Mouse (Mus musculus) duodenum, adult 2 months (tissue): ENCODE data around the gene Atf7. TPM values are rescaled to one million over a fixed set of nuclear protein-coding genes. Genes with fewer than 3 reads are reported as not detected.

Experiments
- polyA plus RNA-seq: library from polyadenylated mRNA; depleted of rRNA; stranded (reverse); fragments of >200 nt; gene quantifications from 2 replicates; pipeline ENCODE4 v1.2.3, GENCODE M21; 2012; ENCODE audit warnings: low replicate concordance; rRNA removed

The Atf7 gene
- 37.2 and 38.5 TPM in 2 replicates for polyA plus RNA-seq

GRCm38 (mm10) chr15:102624970-102625686, at the start of gene Atf7, which contains the start of gene Gm28047:
Atf7 (minus strand) TSS chr15:102625464.
Gm28047 (minus strand) TSS chr15:102625067.

DNA sequence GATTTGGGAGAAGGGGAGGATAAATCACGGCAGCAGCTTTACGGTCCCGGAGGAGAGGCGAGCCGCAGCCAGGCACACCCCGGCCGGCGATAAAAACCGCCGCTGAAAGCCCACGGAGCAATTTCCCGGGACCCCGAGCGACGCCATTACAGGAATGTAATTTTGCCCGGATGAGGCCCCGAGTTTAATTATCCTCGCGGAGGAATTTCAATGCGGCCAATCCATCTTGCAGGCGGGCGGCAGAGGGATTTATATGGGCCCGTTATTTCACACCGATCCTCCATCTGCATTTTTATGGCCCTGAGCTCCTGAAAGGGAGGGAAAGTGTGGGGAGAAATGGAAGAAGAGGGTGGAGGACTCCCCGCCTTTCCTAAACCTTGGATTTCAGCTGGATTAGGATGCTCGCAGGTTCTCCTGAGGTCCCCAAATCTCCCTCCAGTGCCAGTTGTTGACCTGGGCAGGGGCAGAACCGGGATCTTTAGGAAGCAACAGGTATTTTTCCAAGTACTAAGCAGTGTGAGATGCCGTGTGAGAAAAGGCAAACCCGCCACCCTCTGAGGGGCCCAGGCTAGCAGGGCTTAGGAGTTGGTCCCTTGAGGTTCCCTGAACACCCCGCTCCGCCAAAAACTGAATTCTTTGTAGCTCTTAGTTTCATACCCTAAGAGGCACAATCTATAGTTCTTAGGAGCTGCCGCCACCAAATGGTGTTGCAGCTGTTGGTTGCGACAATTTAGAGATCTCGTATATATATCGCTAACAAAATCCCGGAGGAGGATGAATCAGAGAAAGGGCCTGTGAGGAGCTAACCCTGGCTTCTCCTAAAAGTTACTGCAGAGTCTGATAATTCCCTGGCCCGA, 47.2 kb upstream of the Atf7 start, which contains the start of gene Atp5g2:
Gene Atp5g2 (minus strand): TSS at position 138 of the 857 bp plus-strand sequence.

DNA sequence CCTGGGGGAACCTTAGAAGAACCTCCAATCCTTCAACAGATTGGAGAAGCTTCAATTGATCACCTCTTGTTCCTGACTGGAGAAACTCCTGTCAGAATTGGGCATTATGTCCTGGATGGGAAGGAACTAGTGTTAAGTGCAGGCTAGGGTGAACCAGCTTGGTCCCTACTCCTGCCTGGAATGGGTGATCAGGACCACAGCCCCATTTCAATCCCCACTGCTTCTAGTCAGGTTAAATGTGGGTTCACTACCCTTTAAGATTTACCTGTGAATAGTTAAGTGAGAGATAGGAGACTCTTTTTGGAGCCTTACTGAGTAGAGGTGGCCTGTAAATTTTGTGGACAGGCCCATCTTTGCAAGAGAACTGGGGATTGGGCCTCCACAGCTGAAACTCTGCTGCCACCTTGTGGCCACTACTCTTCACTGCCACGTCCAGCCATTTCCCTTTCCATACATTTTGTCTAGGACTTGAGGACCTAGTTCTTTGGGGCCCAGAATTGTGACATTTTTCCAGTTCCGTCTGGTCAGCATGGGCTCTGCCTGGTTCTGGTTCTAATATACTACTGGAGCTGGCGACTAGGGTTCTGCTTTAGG, 100.3 kb downstream of the Atf7 start, which contains the start of gene Npff:
Gene Npff (minus strand): TSS at position 51 of the 594 bp plus-strand sequence.

GRCm38 (mm10) chr15:102517976-102518858, 107.0 kb downstream of the Atf7 start, which contains the start of gene Tarbp2:
Tarbp2 (plus strand) TSS chr15:102518192.

GRCm38 (mm10) chr15:102516728-102517404, 108.4 kb downstream of the Atf7 start, which contains the start of gene Map3k12:
Map3k12 (minus strand) TSS chr15:102517064.

DNA sequence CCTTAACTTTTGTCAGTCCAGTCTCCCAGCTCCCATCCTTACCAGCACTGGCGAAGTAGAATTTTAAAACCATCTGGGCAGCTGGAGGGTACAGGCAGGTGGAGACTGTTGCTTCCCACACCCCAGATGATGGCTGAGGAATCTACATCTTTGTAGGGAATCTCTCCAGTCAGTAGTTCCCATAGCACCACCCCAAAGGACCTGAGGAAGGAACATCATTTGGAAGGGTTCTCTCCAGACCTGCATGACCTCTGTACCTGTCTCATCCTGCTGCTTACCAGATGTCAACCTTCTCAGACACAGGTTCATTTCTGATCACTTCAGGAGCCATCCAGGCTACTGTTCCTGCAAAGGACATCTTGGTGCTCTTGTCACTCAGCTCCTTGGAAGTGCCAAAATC, 121.8 kb downstream of the Atf7 start, which contains the start of gene Gm10337:
Gene Gm10337 (plus strand): TSS at position 276 of the 400 bp plus-strand sequence.

Other genes with a start within 250 kb of the Atf7 start
- 4.9 and 7.0 TPM in 2 replicates for gene Sp1, start 219.3 kb downstream of the Atf7 start, polyA plus RNA-seq
- gene Amhr2, start 180.1 kb downstream of the Atf7 start, polyA plus RNA-seq: 0.90 and 5.0 TPM in 2 replicates
- 686 and 903 TPM in 2 replicates for gene Prr13, start 166.4 kb downstream of the Atf7 start, polyA plus RNA-seq
- 331 and 369 TPM in 2 replicates for gene Pcbp2, start 154.9 kb downstream of the Atf7 start, polyA plus RNA-seq
- not detected in 2 replicates for gene Gm10337, start 121.7 kb downstream of the Atf7 start, polyA plus RNA-seq
- 0.88 and 2.6 TPM in 2 replicates for gene Map3k12, start 108.4 kb downstream of the Atf7 start, polyA plus RNA-seq
- gene Tarbp2, start 107.3 kb downstream of the Atf7 start, polyA plus RNA-seq: 91.8 and 94.8 TPM in 2 replicates
- gene Npff, start 100.5 kb downstream of the Atf7 start, polyA plus RNA-seq: 2.9 and 3.2 TPM in 2 replicates
- not detected in 2 replicates for gene Gm28047, start 397 bp downstream of the Atf7 start, polyA plus RNA-seq
- gene Atp5g2, start 46.9 kb upstream of the Atf7 start, polyA plus RNA-seq: 467 and 483 TPM in 2 replicates
- 12.7 and 15.6 TPM in 2 replicates for gene Calcoco1, start 96.7 kb upstream of the Atf7 start, polyA plus RNA-seq